Mouse (Mus musculus) midbrain, embryonic 10.5 days (tissue): Measurements from ENCODE around the gene Tent4a. TPM values are rescaled to one million over a fixed set of nuclear protein-coding genes. Genes with fewer than 3 reads are reported as not detected.

ENCODE experiments used
- polyA plus RNA-seq: library from polyadenylated mRNA; unstranded; fragments of >200 nt; fragmentation: Nextera tagmentation; extraction: Ambion mirVana; gene quantifications from 2 replicates; pipeline ENCODE4 v1.2.1, GENCODE M21; 2016

The Tent4a gene
- polyA plus RNA-seq, 1 experiment from 2014 or later, result 4.9 TPM

Other genes with a start within 250 kb of the Tent4a start
- 125 and 150 TPM in 2 replicates for gene Nsun2, start 871 bp downstream of the Tent4a start, polyA plus RNA-seq
- 24.8 and 27.1 TPM in 2 replicates for gene Srd5a1, start 76.8 kb upstream of the Tent4a start, polyA plus RNA-seq
- gene Ube2ql1, start 205.3 kb upstream of the Tent4a start, polyA plus RNA-seq, result 0.96 and 2.0 TPM in 2 replicates